In the genomic region with DNA sequence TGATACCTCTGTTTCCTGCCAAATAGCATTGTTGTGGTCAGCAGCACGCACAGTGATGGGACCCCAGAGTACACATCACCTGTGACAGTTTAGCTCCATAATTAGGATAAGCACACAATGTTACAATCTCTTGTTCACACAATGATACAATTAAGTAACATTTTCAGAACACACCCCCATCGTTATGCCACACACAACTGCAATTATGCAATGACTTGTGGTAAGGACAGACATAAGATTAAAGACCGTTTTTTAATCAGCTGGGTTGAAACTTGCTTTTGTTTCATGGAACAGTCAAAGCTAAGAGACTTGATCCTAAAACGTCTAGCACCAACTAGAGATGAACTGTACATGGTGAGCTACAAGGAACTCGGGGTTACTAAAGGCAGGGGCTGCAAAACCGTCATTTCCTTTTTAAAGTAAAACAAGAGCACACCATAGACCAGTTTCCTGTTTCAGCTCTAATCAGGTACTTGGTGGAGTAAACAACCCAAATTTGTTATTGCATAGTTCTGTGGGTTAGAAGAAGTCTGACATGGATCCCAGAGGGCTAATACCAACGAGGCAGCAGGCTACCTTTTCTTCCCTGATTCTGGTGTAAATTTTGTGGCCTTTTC, we compare ENCODE assay signal across 18 mouse cellular contexts. TPM values are rescaled to one million over a fixed set of nuclear protein-coding genes. Genes with fewer than 3 reads are reported as not detected.
A peak's percentile ranks its signal among the peaks of the same experiment; 100 is the strongest.
DNase-seq lines count a peak whose midpoint lies in the region; ATAC-seq lines count a peak whose summit lies in the region.
"Had no signal": no experiment of that assay in that cellular context is flagged by ENCODE, and none has a peak within 500 bp of the region (broad histone marks: within the 10 kb centered on the region; RNA-seq: fewer than 3 reads in every experiment).

No protein-coding gene starts in this region.

- peaks cover 4% of the 10 kb centered on the region for H3K9me3 ChIP-seq in megakaryocyte, embryonic 14.5 days
- no peaks in the 10 kb centered on the region for H3K9me3 ChIP-seq in forebrain, embryonic 12.5 days
- H3K9me3 ChIP-seq in heart, embryonic 12.5 days (replicated peaks), result 0 out of 2 replicates have a peak, but pooled peaks cover 5% of the 10 kb centered on the region
- H3K9me3 ChIP-seq: forebrain, embryonic 13.5 days; hindbrain, embryonic 10.5 days; midbrain, embryonic 12.5 days; neural tube, embryonic 15.5 days; stomach, embryonic 15.5 days had no signal

- no peak overlapping the region for H3K9ac ChIP-seq in forebrain, embryonic 12.5 days
- H3K9ac ChIP-seq in heart, embryonic 12.5 days, result no peak overlapping the region
- H3K9ac ChIP-seq: forebrain, embryonic 13.5 days; midbrain, embryonic 12.5 days; neural tube, embryonic 15.5 days; stomach, embryonic 15.5 days had no signal

- no peaks in the 10 kb centered on the region for H3K27me3 ChIP-seq in megakaryocyte, embryonic 14.5 days (replicated peaks)
- H3K27me3 ChIP-seq in forebrain, embryonic 12.5 days, result no peaks in the 10 kb centered on the region
- no peaks in the 10 kb centered on the region for H3K27me3 ChIP-seq in heart, embryonic 12.5 days (replicated peaks)
- H3K27me3 ChIP-seq: forebrain, embryonic 13.5 days; midbrain, embryonic 12.5 days; neural tube, embryonic 15.5 days; stomach, embryonic 15.5 days had no signal

- 73% methylated on average over 7 of the region's 7 CpGs for WGBS in forebrain, embryonic 12.5 days
- WGBS in heart, embryonic 12.5 days, result 61% methylated on average over 7 of the region's 7 CpGs

- H3K4me3 ChIP-seq in megakaryocyte, embryonic 14.5 days (replicated peaks), result peak overlapping the region; percentile 9
- no peak overlapping the region for H3K4me3 ChIP-seq in forebrain, embryonic 12.5 days (replicated peaks)
- no peak overlapping the region for H3K4me3 ChIP-seq in heart, embryonic 12.5 days
- H3K4me3 ChIP-seq: forebrain, embryonic 13.5 days; hindbrain, embryonic 10.5 days; midbrain, embryonic 12.5 days; neural tube, embryonic 15.5 days; stomach, embryonic 15.5 days had no signal

- H3K36me3 ChIP-seq in megakaryocyte, embryonic 14.5 days (replicated peaks; ENCODE audit: low read length), result no peaks in the 10 kb centered on the region
- no peaks in the 10 kb centered on the region for H3K36me3 ChIP-seq in forebrain, embryonic 12.5 days (replicated peaks)
- no peaks in the 10 kb centered on the region for H3K36me3 ChIP-seq in heart, embryonic 12.5 days
- H3K36me3 ChIP-seq: hindbrain, embryonic 10.5 days; midbrain, embryonic 12.5 days; neural tube, embryonic 15.5 days; stomach, embryonic 15.5 days had no signal

- H3K4me1 ChIP-seq in megakaryocyte, embryonic 14.5 days, result peaks cover 9% of the 10 kb centered on the region
- H3K4me1 ChIP-seq in forebrain, embryonic 12.5 days, result no peaks in the 10 kb centered on the region
- H3K4me1 ChIP-seq in heart, embryonic 12.5 days (replicated peaks), result no peaks in the 10 kb centered on the region
- H3K4me1 ChIP-seq: forebrain, embryonic 13.5 days; hindbrain, embryonic 10.5 days; midbrain, embryonic 12.5 days; neural tube, embryonic 15.5 days; stomach, embryonic 15.5 days had no signal

- no peak overlapping the region for H3K27ac ChIP-seq in forebrain, embryonic 12.5 days
- no peak overlapping the region for H3K27ac ChIP-seq in heart, embryonic 12.5 days (ENCODE audit: poor library complexity, severe bottlenecking)
- H3K27ac ChIP-seq: forebrain, embryonic 13.5 days; hindbrain, embryonic 10.5 days; midbrain, embryonic 12.5 days; neural tube, embryonic 15.5 days; stomach, embryonic 15.5 days had no signal

- peak; percentile 92 for ATAC-seq in activated CD4-positive, CD25-positive, alpha-beta regulatory T cell, adult 4 months
- no peak for ATAC-seq in forebrain, embryonic 12.5 days (ENCODE audit: low FRiP score)
- ATAC-seq in heart, embryonic 12.5 days (ENCODE audit: insufficient number of reproducible peaks, low FRiP score), result no peak
- ATAC-seq: forebrain, embryonic 13.5 days; Patski had no signal

- peak; percentile 34 for DNase-seq in thymus, postnatal 0 days (ENCODE audit: low spot score)
- DNase-seq in thymus, postnatal 14 days, result no peak
- DNase-seq in heart, adult 18-20 months, result no peak
- DNase-seq: cerebellum, adult 9-11 months; kidney, adult 9 months; kidney, postnatal 4 days; right cerebral cortex, postnatal 4 days; thymus, adult 2 months had no signal

- no peak overlapping the region for H3K4me2 ChIP-seq in forebrain, embryonic 12.5 days
- no peak overlapping the region for H3K4me2 ChIP-seq in heart, embryonic 12.5 days
- H3K4me2 ChIP-seq: forebrain, embryonic 13.5 days; midbrain, embryonic 12.5 days; neural tube, embryonic 15.5 days; stomach, embryonic 15.5 days had no signal

RNA-seq across cellular contexts. Expression of a gene that starts 28.8 kb away (rescaled TPM):
- 31.6 and 36.1 TPM in 2 replicates for polyA plus RNA-seq in thymus, postnatal 0 days (2015; fragmentation: Nextera tagmentation; extraction: Ambion mirVana)
- 1 to 10 TPM; 4.2 to 7.8 TPM for polyA plus RNA-seq in activated CD4-positive, CD25-positive, alpha-beta regulatory T cell, adult 4 months (2017; shearing (Covaris generic))
- 19.5 and 32.9 TPM in 2 replicates for polyA plus RNA-seq in megakaryocyte, embryonic 14.5 days (2012; ENCODE audit: insufficient read depth, low replicate concordance)
- polyA plus RNA-seq in forebrain, embryonic 12.5 days (2016; fragmentation: Nextera tagmentation; extraction: Ambion mirVana), result 128 and 164 TPM in 2 replicates
- 351 and 398 TPM in 2 replicates for polyA plus RNA-seq in heart, embryonic 12.5 days (2016; fragmentation: Nextera tagmentation; extraction: Ambion mirVana)
- 10 to 100 TPM; 28.4 to 32.3 TPM for total RNA-seq in heart, adult 18-20 months (2021)
